ENCODE assay signal across 35 mouse cellular contexts in the genomic region with DNA sequence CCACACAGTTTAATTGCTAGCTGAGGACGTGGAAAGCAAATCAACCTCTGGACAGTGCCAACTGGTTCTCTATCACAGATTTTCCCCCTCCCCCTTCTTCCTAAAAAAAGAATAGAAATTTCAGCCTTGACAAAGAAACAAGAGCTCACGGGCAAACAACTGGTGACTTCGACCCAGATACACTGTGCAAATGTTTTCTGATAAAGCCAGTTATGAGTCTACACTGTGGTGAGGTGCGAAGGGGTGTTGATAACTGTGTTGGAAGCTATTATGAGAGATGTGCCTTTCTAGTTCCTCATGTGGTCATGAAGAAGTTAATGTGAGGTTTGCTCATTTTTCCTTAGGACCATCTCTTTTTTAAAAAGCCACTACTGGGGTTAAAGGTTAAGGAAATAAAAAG. TPM values are rescaled to one million over a fixed set of nuclear protein-coding genes. Genes with fewer than 3 reads are reported as not detected.
"Had no signal": no experiment of that assay in that cellular context is flagged by ENCODE, and none has a peak within 500 bp of the region (broad histone marks: within the 10 kb centered on the region; RNA-seq: fewer than 3 reads in every experiment).

No protein-coding gene starts in this region.

- H3K9ac ChIP-seq: limb, embryonic 12.5 days; limb, embryonic 13.5 days; limb, embryonic 15.5 days; liver, embryonic 12.5 days; liver, embryonic 13.5 days; liver, embryonic 14.5 days; liver, embryonic 15.5 days; liver, postnatal 0 days; lung, embryonic 14.5 days; lung, embryonic 15.5 days; midbrain, embryonic 12.5 days; midbrain, embryonic 13.5 days; midbrain, embryonic 15.5 days had no signal

- DNase-seq: left cerebral cortex, postnatal 4 days; liver; liver, embryonic 13.5 days; liver, postnatal 0 days; lung, adult 18-20 months; lung, adult 2 months; lung, embryonic 14.5 days; lung, postnatal 10 days; lung, postnatal 14 days; lung, postnatal 36 days; lung, postnatal 4 days; midbrain, embryonic 14.5 days had no signal

- H3K27ac ChIP-seq: left cerebral cortex, adult 2 months; limb, embryonic 10.5 days; limb, embryonic 12.5 days; limb, embryonic 13.5 days; limb, embryonic 15.5 days; liver, embryonic 12.5 days; liver, embryonic 13.5 days; liver, embryonic 14.5 days; liver, embryonic 15.5 days; lung, embryonic 15.5 days; macrophage; midbrain, embryonic 10.5 days; midbrain, embryonic 12.5 days; midbrain, embryonic 13.5 days; midbrain, embryonic 15.5 days had no signal

- H3K4me2 ChIP-seq: limb, embryonic 12.5 days; limb, embryonic 13.5 days; limb, embryonic 15.5 days; liver, embryonic 12.5 days; liver, embryonic 13.5 days; liver, embryonic 15.5 days; lung, embryonic 14.5 days; lung, embryonic 15.5 days; midbrain, embryonic 11.5 days; midbrain, embryonic 12.5 days; midbrain, embryonic 13.5 days; midbrain, embryonic 15.5 days had no signal

- H3K4me1 ChIP-seq: limb, embryonic 10.5 days; limb, embryonic 12.5 days; limb, embryonic 13.5 days; limb, embryonic 15.5 days; liver, embryonic 12.5 days; liver, embryonic 13.5 days; liver, embryonic 15.5 days; lung, embryonic 15.5 days; megakaryocyte, embryonic 14.5 days; midbrain, embryonic 10.5 days; midbrain, embryonic 12.5 days; midbrain, embryonic 13.5 days; midbrain, embryonic 15.5 days had no signal

- H3K36me3 ChIP-seq: limb, embryonic 10.5 days; limb, embryonic 12.5 days; limb, embryonic 13.5 days; limb, embryonic 15.5 days; liver, embryonic 12.5 days; liver, embryonic 13.5 days; liver, embryonic 15.5 days; lung, embryonic 15.5 days; midbrain, embryonic 10.5 days; midbrain, embryonic 12.5 days; midbrain, embryonic 13.5 days; midbrain, embryonic 15.5 days had no signal

- ATAC-seq: liver, embryonic 12.5 days; liver, postnatal 0 days; lung, postnatal 0 days; midbrain, embryonic 13.5 days; midbrain, embryonic 15.5 days; midbrain, embryonic 16.5 days had no signal

- H3K27me3 ChIP-seq: limb, embryonic 12.5 days; limb, embryonic 13.5 days; limb, embryonic 15.5 days; liver, embryonic 12.5 days; liver, embryonic 13.5 days; liver, embryonic 15.5 days; lung, embryonic 15.5 days; megakaryocyte, embryonic 14.5 days; midbrain, embryonic 12.5 days; midbrain, embryonic 13.5 days; midbrain, embryonic 15.5 days had no signal

- H3K4me3 ChIP-seq: left cerebral cortex, adult 2 months; limb, embryonic 10.5 days; limb, embryonic 12.5 days; limb, embryonic 13.5 days; limb, embryonic 15.5 days; liver, embryonic 12.5 days; liver, embryonic 13.5 days; liver, embryonic 15.5 days; lung, embryonic 15.5 days; megakaryocyte, embryonic 14.5 days; midbrain, embryonic 10.5 days; midbrain, embryonic 12.5 days; midbrain, embryonic 13.5 days; midbrain, embryonic 15.5 days; myocyte had no signal

- H3K9me3 ChIP-seq: limb, embryonic 10.5 days; limb, embryonic 12.5 days; limb, embryonic 13.5 days; limb, embryonic 15.5 days; liver, embryonic 12.5 days; liver, embryonic 13.5 days; liver, embryonic 15.5 days; lung, embryonic 15.5 days; midbrain, embryonic 10.5 days; midbrain, embryonic 12.5 days; midbrain, embryonic 13.5 days; midbrain, embryonic 15.5 days had no signal

RNA-seq across cellular contexts. Expression of a gene that starts 10.5 kb away (rescaled TPM):
- polyA plus RNA-seq: limb, embryonic 10.5 days; limb, embryonic 11.5 days; limb, embryonic 12.5 days; limb, embryonic 13.5 days; limb, embryonic 15.5 days; liver, adult 2 months; liver, embryonic 12.5 days; liver, embryonic 13.5 days; liver, embryonic 14.5 days; liver, embryonic 15.5 days; liver, embryonic 16.5 days; liver, postnatal 0 days; lung, embryonic 14.5 days; lung, embryonic 15.5 days; lung, embryonic 16.5 days; midbrain, embryonic 10.5 days; midbrain, embryonic 11.5 days; midbrain, embryonic 12.5 days; midbrain, embryonic 13.5 days; midbrain, embryonic 14.5 days; midbrain, embryonic 15.5 days; midbrain, embryonic 16.5 days had no signal
